Mouse (Mus musculus): Measurements from ENCODE around the gene Ptprb.

GRCm38 (mm10) chr10:116267434-116267822 lies 7.9 kb upstream of the Ptprb start:
- TF ChIP-seq GATA1 (IDR thresholded peaks at IDR 0.05; ENCODE audit: low read length) (no peak), TAL1 (IDR thresholded peaks at IDR 0.05; ENCODE audit: low read length) (no peak)
